Mouse (Mus musculus) heart, postnatal 25 days (tissue): Measurements from ENCODE around the gene Mettl24. TPM values are rescaled to one million over a fixed set of nuclear protein-coding genes. Genes with fewer than 3 reads are reported as not detected.
"Not testable (repeated sequence)": the region's sequence is repeated elsewhere in the genome, so short reads cannot be mapped to it uniquely, and the experiment has no call there.

Experiments used
- DNase-seq: peaks from one replicate; pipeline ENCODE4 v3.0.0; 2022; ENCODE audit warnings: low spot score
- intact Hi-C: fragments of 180-260 bp; cut with DNase I; formaldehyde crosslinking; loops from one replicate; pipeline ENCODE4 v1.15.1; 2025
- total RNA-seq, 2 experiments: library from RNA; stranded (reverse); gene quantifications; 2 replicates each; pipeline ENCODE4 v1.2.3; 2021

The Mettl24 gene
- total RNA-seq, 2 experiments from 2014 or later = 1.2 to 1.6 TPM

DNA sequence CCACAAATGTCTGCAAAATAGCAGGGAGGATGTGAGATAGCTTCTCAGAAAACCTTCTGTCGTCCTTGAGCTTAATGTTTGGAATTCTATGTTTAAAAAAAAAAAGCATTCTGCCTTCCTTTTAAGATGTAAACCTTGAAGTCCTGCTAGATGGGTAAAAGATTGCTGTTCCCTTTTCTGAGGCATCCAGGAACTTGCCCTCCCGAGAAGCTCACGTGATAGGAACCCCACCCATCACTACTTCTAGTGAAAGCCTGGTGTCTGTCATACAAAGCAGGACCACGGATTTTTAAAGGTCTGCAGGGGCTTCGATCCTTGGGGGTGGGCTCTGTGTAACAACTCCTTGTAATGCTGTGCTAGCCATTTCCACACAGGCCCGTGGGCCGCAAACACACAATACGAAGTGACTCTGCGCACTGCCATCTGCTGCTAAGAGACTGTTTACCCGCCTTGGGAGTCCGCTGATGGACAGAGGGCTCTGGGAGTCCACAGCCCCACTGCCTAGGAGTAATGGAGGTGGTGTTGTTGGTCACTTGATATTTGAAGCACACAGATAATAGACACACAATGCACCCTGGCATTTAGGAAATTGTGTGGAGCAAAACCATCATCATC is 43.3 kb downstream of the Mettl24 start:
- intact Hi-C loops = no loop called here
- no peak for DNase-seq

DNA sequence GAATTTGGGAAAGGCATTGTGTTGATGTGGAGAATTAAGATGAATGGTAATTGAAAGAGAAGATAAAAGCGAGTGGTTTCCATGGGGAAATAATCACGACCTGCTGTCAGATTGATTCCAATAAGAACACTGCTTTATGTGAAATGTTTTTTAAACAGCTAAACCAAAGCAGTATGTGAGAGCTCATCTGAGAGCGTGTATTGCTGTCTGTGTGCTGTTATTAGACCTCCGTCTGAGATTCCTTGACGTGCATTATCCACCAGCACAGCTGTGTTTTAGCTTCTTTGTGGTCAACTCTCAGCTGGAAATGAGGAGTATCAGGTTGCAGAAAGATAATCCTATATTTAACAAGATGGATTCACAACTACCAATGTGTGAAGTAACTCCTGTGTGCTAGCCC is 43.9 kb downstream of the Mettl24 start:
- intact Hi-C loops = no loop called here

DNA sequence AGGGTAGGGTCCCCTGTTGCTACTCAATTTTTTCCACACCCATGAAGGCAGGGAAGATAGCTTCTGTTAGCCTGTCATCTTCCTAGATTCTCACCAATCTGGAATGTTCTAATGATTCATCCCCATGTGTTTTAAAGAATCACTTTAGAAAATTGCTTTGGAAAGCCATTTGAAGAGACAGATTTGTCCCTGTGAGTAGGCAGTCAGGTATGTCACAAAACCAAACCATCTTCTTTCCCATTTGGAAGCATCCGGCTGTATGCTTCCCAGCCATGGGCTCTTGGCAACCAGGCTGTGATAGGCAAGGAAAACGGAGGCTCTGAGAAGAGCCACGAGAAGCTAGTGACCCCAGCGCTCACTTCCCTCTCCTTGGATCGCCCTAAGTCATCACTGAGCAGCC is 47.1 kb downstream of the Mettl24 start:
- no peak for DNase-seq
- intact Hi-C loops = no loop called here

More for the DNA sequence above, 43.9 kb downstream of the Mettl24 start:
- DNase-seq = no peak

DNA sequence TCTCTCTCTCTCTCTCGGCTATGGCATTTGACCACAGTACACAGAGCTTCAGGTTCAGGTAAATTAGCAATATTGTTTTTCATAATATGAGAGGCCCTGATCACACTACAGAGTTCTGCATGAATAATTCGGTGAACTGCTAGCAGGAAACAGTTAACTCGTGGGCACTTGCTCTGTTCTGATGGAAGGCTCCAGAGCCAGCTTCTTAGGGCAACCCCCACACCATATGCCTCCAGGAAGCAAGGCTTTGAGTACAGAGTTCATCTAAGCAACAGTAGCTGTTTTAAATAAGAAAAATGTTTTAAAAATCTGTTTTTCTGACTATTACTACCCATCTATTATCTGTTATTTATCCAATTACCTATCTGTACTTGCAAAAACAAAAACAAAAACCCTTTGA is 50.2 kb downstream of the Mettl24 start:
- DNase-seq = no peak
- intact Hi-C loops = no loop called here

DNA sequence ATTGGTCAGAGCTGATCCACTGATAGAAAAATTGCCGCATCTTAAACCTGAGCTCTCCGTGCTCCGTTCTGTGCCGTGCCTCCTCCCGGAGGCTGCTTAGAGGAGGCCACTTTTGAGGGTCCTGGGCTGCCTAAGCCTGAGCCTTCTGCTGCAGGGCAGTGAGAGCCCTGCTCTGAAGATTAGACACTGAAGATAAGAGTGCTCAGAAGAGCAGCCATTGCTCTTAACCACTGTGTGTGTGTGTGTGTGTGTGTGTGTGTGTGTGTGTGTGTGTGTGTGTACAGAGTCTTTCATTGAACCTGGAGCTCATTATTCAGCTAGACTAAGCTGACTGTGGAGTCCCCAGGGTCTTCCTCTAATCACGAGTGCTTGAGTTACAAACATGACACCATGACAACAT is 53.1 kb downstream of the Mettl24 start:
- intact Hi-C loops = no loop called here
- no peak for DNase-seq

DNA sequence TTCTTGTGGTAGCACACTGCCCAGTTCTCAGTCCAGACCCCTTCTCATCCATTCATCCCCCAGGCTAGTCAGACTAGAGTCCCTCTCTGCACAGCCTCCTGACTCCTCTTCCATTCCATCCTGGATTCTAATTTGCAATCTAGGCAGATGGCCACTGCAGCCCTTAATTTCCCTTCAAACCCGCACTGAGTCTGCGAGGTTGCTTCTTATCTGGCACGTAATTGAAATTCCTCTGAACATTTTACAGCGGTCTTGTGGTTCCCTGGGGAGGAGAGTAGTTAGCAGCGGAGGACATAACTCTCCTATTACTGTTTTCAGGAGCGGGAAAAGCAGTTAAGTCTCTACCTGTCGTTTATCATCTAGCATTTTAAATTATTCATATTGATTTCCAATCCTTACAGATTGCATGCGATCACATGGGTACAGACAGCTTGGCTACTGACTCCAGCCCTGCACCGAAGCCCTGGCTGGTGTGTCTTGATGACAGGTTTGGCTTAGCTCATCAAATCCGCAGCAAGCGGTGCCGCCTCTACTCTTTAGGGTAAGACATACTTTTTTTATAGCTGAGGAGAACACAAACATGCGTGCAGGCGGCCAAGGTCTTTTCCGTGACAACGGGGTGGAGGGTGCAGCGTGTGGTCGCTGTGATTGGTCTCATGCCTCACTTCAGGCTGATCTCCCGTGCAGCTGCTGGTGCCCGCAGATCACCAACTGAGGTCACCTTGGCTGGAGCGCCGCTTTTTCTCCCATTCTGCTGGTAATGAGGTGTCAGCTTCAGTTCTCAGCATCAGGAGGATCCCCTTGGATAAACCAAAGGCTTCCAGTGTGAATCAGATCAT is 54.4 kb downstream of the Mettl24 start:
- DNase-seq = no peak
- intact Hi-C loops = no loop called here

DNA sequence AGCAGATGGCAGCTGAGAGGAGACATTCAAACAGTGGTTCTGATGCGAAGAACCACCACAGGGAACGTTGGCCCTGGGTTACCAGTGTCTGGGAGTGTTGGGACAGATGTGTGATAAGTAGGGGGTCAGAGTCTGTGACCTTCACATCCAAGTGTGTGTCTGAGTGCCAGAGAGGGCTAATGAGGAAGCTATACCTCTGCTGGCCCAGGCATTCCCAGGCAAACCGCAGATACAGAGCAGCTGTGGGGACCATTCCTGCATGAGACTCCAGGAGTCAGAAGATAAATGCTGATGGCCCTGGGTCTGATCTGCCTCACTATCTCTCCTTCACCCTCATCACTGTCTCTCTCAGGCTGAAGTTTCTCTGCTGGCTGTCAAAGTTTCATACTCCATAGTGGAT is 57.6 kb downstream of the Mettl24 start:
- intact Hi-C loops = no loop called here
- no peak for DNase-seq

DNA sequence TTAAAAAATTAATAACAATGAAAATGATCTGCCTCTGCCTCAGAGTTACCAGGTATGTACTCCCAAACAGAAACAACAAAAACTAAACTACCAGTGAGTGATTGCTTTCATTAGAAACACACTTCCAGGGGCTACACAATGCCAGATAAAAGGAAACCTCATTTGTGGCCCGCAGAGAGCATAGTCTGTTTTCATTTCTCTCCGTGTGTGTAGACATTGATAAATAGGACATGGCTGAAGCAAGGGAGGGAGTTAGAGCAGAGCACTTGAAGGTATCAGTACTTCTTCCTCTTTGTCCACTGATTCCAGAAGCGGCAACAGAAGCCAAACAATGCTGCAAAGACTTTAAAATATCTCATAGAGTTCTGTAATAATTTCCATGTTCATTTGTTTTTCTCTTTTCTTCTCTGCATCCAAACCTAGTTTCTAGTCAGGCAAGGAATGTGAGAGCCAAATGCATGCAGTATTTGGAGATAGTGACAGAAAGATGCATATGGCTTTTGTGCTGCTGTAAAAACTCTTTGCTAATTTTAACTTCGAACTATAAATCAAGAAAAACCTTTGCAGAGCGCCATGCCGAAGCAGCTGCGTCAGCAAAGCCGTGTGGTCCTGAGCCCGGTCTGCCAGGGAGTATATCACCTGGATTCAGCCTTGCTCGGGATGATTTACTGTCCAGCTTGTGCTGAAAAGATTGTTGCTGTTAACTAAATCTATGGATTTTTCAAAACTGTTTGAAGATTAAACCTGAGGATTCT is 67.4 kb downstream of the Mettl24 start:
- DNase-seq = no peak
- intact Hi-C loops = no loop called here

DNA sequence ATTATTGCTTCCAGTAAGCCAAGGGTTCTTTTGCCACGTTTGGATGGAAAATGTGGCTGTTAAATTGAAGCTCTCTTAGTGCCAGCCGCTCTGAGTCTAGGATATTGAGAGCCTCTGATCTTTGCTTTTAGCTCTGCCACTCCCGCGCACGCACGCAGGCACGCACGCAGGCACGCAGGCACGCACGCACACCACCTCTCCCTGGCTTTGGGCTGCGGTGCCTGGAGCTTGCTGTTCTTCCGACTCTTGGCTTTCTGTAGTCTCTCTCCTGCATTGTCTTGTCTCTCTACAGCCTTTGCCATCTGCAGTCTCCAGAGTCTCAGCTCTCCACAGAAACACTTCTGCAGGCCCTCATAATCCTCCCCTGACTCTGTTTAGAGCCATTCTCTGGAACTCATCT is 68.1 kb downstream of the Mettl24 start:
- no peak for DNase-seq
- intact Hi-C loops = no loop called here

DNA sequence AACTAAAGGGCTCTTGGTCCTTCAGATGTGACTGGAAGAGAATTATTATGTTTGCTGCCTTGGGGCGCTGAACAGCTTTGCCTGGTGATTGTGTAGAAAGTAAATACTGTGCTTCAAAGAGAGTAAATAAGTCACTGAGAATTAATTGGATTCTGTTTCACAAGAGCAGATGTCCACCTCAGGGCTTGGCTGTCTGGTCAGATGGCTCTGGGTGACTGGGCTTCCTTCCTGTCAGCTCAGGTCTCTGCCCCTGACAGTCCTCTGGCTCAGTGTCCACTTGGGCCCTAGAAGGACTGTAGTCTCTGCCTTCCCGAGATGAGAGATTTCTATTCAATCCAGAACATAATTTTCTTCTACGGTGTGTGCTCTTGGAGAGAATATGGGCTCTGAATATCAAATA is 70.0 kb downstream of the Mettl24 start:
- intact Hi-C loops = no loop called here
- no peak for DNase-seq

DNA sequence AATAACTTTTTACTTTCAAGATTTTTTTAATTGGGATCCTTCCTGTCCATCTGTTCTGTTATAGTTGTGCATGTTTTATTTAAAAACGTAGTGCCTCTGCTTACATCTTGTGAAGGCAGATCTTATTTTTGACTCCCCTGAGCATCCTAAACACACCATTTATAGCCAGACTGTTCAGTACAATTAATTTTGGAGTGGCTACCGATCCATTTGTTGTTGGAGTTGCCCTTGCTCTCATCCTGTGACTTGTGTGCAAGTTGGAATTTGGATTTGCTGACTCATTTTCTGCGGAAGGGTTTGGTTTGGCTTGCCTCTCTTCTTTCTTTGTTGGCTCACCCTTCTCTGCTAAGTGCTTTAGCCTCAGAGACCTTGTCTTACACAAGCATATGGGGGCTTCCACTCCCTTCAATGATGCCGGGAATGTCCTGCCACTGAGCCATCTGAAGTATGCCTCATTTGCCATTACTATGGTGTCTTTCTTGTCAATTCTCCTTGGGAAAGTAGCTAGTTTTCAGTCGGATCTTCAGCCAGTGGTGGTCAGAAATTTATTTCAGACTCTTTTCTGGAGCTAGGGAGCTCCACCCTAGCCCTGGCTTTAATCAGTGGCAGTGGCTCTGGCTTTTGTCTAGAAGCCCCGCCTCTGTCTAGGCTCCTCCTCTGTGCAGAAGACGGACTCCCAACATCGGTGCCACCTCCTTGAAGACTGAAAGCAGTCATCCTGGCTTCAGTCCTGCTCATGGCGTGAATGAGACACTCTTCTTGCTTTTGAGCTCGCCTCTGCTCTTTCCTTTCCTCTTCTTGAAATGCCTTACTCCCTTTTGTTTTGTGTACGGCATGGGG is 75.3 kb downstream of the Mettl24 start:
- intact Hi-C loops = no loop called here
- peak; percentile 15 for DNase-seq

DNA sequence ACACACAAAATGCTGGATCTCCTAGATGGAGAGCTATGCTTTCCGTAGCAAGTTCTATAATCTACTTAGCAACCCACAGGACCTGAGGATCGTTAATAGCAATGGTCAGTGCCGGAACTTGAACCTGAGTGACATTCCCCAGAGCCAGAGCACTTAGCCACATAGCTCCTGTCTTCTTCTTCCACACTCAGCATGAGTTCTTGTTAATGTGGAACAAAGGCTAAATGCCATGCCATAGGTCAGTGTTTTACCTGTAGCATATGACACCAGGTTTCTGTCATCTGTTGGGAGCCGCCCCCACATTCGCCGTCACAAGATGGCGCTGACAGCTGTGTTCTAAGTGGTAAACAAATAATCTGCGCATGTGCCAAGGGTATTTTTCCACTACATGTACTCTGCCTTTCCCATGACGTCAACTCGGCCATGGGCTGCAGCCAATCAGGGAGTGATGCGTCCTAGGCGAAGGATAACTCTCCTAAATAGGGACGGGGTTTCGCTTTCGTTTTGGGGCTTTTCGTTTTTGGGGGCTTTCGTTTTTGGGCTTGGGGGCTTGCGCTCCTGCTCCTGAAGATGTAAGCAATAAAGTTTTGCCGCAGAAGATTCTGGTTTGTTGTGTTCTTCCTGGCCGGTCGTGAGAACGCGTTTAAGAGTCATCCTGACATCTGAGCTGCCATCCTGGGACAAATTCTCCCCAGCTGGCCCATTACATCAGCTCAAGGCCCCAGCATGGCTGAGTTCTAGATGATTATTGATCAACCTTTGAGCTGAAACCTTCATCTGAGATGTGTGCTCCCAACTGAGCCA is 76.5 kb downstream of the Mettl24 start:
- intact Hi-C loops, DNase-seq: not testable (repeated sequence)

DNA sequence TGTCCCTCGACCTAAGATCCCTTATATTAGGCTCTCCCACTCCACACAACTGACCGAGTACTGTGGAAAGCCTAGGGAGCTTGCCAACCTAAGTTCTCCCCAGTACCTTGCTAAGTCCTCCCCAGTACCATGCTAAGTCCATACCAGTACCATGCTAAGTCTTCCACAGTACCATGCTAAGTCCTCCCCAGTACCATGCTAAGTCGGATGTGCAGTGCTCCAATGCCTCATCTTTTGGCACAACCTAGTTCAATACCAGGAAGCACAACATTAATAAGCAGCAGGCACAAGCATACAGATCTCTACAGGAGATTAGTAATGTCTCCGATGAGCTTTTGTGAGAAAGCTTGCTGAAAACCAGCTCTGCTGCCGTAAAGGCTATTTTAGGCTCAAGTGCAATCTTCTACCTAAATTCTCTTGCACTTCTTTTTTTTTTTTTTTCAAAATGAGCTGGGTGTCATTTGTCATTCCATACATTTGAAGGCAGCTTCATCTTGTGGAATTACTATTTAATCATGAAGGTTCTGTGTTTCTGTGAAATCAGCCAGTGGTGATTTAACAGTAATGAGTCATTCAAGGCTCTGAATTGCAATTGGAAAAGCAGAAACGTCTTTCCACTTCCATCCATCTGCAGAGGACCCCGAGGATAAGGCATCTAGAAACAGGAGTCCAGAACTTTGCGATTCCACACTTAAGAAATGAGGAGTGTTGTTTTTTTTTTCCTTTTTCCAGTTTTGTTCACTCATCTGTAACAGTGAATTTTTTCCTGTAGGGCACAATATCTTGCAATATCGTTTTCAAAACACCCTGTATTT is 77.3 kb downstream of the Mettl24 start:
- no peak for DNase-seq
- intact Hi-C loops = no loop called here

DNA sequence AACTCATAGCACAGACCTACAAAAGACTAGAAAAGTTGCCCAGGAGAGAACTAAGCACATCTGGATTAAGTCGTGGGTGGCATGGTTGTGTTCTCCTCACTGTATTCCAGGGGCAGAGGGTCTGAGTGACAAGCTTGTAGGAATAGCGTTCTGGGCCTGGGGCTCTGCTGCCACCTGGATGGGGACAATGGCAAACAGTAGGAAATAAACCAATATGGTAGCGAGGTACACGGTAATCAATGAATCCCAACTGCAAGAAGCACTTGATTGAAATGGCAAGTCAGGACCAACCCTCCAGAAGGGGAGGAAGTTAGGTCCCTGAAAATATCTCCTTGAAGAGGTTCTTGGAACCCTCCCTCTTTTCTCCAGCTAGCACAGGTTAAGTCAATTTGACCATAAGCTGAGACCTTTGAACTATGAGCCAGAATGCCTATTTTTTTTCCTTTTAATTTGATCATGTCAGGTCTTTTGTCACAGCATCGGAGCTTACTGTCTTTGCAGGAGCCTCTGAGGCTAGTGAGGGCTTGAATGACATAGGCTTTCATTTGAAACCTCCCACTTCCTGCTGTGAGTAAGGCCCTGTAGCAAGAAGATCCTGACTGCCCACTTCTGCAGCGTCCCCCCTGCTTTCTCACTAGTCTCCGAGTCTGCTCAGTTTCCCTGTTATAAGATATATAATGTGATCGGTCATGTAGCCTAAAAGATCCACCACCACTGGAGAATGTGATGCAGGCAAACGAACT is 78.1 kb downstream of the Mettl24 start:
- no peak for DNase-seq
- intact Hi-C loops = no loop called here

DNA sequence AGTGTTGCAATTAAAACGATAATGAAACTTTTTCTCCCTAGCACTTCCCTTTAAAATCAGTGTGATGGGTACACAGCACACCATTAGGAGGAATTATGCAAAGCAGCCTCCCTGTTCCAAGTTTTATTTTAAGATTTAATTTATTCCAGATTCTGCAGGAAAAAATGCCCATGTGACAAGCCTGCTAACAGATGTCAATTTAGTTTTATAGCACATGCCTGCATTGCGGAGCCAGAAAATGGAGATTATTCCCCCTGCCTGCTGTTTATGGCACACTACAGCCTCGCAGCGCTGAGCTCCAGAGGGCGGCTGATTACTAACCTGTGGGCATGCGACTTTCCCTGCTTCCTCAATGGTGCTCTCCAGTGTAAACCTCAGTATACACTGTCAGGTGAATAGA is 79.5 kb downstream of the Mettl24 start:
- DNase-seq = no peak
- intact Hi-C loops = no loop called here

DNA sequence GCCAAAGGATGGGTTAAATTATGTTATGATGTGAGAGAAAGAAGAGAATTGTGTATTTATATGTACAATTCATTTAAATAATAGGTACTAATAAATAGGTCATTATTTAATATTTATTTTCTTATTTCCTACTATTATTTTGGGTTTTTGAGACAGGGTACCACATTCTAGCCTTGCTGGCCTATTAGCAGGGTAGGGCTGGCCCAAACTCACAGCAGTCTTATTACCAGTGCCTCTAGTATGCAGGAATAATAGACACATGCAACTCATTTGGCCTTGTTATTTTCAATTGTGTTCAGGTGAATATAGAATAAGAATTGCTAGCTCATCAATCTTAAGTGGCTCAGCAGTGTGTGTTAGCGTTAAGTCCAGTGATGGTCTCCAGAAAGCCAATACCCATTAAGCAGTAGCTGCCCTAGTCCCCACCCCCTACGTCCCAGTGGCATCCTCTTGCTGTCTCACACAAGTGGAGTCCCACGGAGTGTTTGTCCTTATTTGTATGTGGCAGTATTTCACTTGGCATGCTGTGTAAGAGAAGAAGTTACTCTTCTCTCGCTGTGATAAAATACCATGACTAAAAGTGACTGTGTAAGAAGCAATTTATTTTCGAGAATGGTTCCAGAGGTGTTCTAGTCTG is 80.1 kb downstream of the Mettl24 start:
- DNase-seq = no peak
- intact Hi-C loops = no loop called here

DNA sequence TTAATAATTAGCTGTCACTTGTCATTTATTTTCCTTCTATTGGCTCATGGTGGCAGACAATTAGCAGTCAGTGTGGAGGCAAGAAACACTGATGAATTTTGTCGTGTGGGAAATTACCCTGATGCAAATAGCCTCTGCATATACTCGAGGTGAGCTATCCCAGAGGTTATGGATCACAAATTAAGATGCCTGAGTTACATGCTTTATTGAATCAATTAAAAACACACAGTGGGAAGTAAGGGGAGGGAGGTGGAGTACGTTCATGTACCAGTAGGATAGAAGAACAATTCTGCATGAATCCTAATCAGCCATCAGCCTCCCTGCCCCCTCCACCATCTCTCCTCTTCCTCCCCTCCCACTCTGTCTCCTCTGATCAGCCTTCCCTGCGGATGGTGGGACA is 89.2 kb downstream of the Mettl24 start:
- intact Hi-C loops = no loop called here
- DNase-seq = no peak
